ENCODE assay signal across 9 mouse cellular contexts in the genomic region with DNA sequence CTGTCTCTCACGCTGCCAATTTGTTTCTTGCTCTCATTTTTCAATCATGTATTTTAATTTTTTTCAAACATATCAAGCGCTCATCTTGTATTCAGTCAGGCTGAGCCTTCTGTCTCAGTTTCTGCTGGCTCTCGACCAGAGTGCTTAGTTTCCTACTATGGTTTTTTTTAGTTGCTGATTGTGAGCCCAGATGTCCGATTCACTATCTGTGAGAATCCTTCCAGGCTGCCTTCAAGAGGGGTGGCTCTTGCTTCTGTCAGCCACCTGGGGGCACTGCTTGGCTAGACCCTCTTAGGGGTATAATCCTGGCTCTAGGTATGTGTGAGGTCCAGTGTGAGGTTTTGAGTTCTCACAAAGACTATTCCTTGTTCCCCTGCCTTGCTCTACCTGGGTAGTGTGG. TPM values are rescaled to one million over a fixed set of nuclear protein-coding genes. Genes with fewer than 3 reads are reported as not detected.
DNase-seq lines count a peak whose midpoint lies in the region; ATAC-seq and TF ChIP-seq lines count a peak whose summit lies in the region.
"Had no signal": no experiment of that assay in that cellular context is flagged by ENCODE, and none has a peak within 500 bp of the region (broad histone marks: within the 10 kb centered on the region; RNA-seq: fewer than 3 reads in every experiment).

No protein-coding gene starts in this region.

- no peaks in the 10 kb centered on the region for H3K27me3 ChIP-seq in limb, embryonic 13.5 days
- no peaks in the 10 kb centered on the region for H3K27me3 ChIP-seq in heart, embryonic 11.5 days (ENCODE audit: control insufficient read depth, insufficient read depth, low read length)

- 63% methylated on average over 4 of the region's 4 CpGs for WGBS in limb, embryonic 13.5 days
- 50% methylated on average over 4 of the region's 4 CpGs for WGBS in heart, embryonic 11.5 days (ENCODE audit: insufficient replicate concordance)

- no peak overlapping the region for H3K9ac ChIP-seq in limb, embryonic 13.5 days
- no peak overlapping the region for H3K9ac ChIP-seq in heart, embryonic 11.5 days (ENCODE audit: low read depth, low read length)

- intact Hi-C loops in gastrocnemius, adult 2 months (cut with DNase I) = no loop called here
- intact Hi-C loops in gastrocnemius, postnatal 36 days (cut with DNase I) = no loop called here
- intact Hi-C loops in gastrocnemius, postnatal 14 days (cut with DNase I; ENCODE audit: low total_unique reads) = no loop called here

- H3K4me3 ChIP-seq in gastrocnemius, adult 2 months = no peak overlapping the region
- H3K4me3 ChIP-seq in limb, embryonic 13.5 days = no peak overlapping the region
- H3K4me3 ChIP-seq in heart, embryonic 11.5 days (ENCODE audit: low read depth, low read length) = no peak overlapping the region

- no peaks in the 10 kb centered on the region for H3K36me3 ChIP-seq in limb, embryonic 13.5 days
- no peaks in the 10 kb centered on the region for H3K36me3 ChIP-seq in heart, embryonic 11.5 days (ENCODE audit: control insufficient read depth, insufficient read depth, low read length)

- H3K4me2 ChIP-seq in limb, embryonic 13.5 days (replicated peaks) = no peak overlapping the region
- no peak overlapping the region for H3K4me2 ChIP-seq in heart, embryonic 11.5 days

- TF ChIP-seq CTCF in gastrocnemius, adult 2 months (IDR thresholded peaks at IDR 0.05) = peak; percentile 31; the same call in 1 of the 2 replicates
- peak; percentile 8; the same call in 1 of the 2 replicates for TF ChIP-seq CTCF in brain, embryonic 14.5 days (IDR thresholded peaks at IDR 0.05; ENCODE audit: borderline replicate concordance, extremely low read depth, insufficient read depth, insufficient read length)

- peaks cover 30% of the 10 kb centered on the region for H3K4me1 ChIP-seq in limb, embryonic 13.5 days
- H3K4me1 ChIP-seq in heart, embryonic 11.5 days (ENCODE audit: control insufficient read depth, insufficient read depth, low read length) = no peaks in the 10 kb centered on the region

- no peak overlapping the region for H3K27ac ChIP-seq in gastrocnemius, adult 2 months
- H3K27ac ChIP-seq in limb, embryonic 13.5 days = peak overlapping the region; percentile 28; the same call in 1 of the 2 replicates
- no peak overlapping the region for H3K27ac ChIP-seq in heart, embryonic 11.5 days (ENCODE audit: low read depth, low read length)

- TF ChIP-seq POLR2A in brain, embryonic 14.5 days (IDR thresholded peaks at IDR 0.05; ENCODE audit: borderline replicate concordance, extremely low read depth, insufficient read depth, insufficient read length, poor library complexity, severe bottlenecking) = no peak

- ATAC-seq in limb, embryonic 13.5 days (ENCODE audit: low FRiP score, low read depth) = no peak
- ATAC-seq in heart, embryonic 11.5 days (replicated peaks; ENCODE audit: insufficient number of reproducible peaks, low FRiP score, low TSS enrichment) = no peak

- DNase-seq in gastrocnemius, adult 2 months = no peak
- no peak for DNase-seq in gastrocnemius, postnatal 36 days
- peak; percentile 83 for DNase-seq in brain, embryonic 14.5 days (ENCODE audit: low read depth)
- DNase-seq in gastrocnemius, postnatal 14 days = peak; percentile 42
- DNase-seq in urinary bladder, postnatal 14 days (ENCODE audit: low spot score) = no peak
- no peak for DNase-seq in kidney, adult 11 months
- DNase-seq: kidney, postnatal 10 days had no signal

- no peaks in the 10 kb centered on the region for H3K9me3 ChIP-seq in limb, embryonic 13.5 days
- no peaks in the 10 kb centered on the region for H3K9me3 ChIP-seq in heart, embryonic 11.5 days (replicated peaks; ENCODE audit: control insufficient read depth, low read length)

RNA-seq across cellular contexts. Expression of gene Faap20, which starts 46.4 kb away (rescaled TPM):
- 1 to 10 TPM; 4.6 to 6.1 TPM for total RNA-seq in gastrocnemius, adult 2 months (2021)
- total RNA-seq in gastrocnemius, postnatal 36 days (2021) = 1 to 10 TPM; 3.1 to 4.7 TPM
- 71.9 and 96.0 TPM in 2 replicates for polyA plus RNA-seq in brain, embryonic 14.5 days (2012; rRNA removed)
- total RNA-seq in gastrocnemius, postnatal 14 days (2021) = 10 to 100 TPM; 11.9 to 15.3 TPM
- polyA plus RNA-seq in limb, embryonic 13.5 days (2015; fragmentation: Nextera tagmentation; extraction: Ambion mirVana) = 92.1 and 97.8 TPM in 2 replicates
- 64.9 and 66.8 TPM in 2 replicates for polyA plus RNA-seq in heart, embryonic 11.5 days (2014; fragmentation: Nextera tagmentation; extraction: Ambion mirVana)

Comparison
In these comparisons a context has a peak if more than half of its experiments do, and no peak if none do; other contexts are left out.
1. DNase-seq: peak in brain, embryonic 14.5 days (single experiment) and gastrocnemius, postnatal 14 days (single experiment); none in gastrocnemius, adult 2 months (single experiment), gastrocnemius, postnatal 36 days (0 of 2), urinary bladder, postnatal 14 days (single experiment) and kidney, adult 11 months (single experiment).